Mouse (Mus musculus) midbrain, embryonic 16.5 days (tissue): Measurements from ENCODE around the gene Gm16427. TPM values are rescaled to one million over a fixed set of nuclear protein-coding genes. Genes with fewer than 3 reads are reported as not detected.
"Not testable (repeated sequence)": the region's sequence is repeated elsewhere in the genome, so short reads cannot be mapped to it uniquely, and the experiment has no call there.

Experiments used
- ATAC-seq: fragments of 200-750 bp; cut with Nextera tagmentation; 2 replicates; pipeline ENCODE4 v1.8.0; 2017; ENCODE audit warnings: moderate TSS enrichment
- H3K27ac ChIP-seq: fragments of 300-500 bp; sonication (generic); 2 replicates; pipeline ENCODE4 v1.5.1; 2014; ENCODE audit warnings: mild to moderate bottlenecking, low read length, mixed read lengths
- H3K27me3 ChIP-seq: fragments of 300-500 bp; sonication (generic); 2 replicates; pipeline ENCODE4 v1.6.1; 2014; ENCODE audit warnings: low read depth, low read length, mixed read lengths; ENCODE audit not compliant: control insufficient read depth, insufficient read depth
- H3K36me3 ChIP-seq: fragments of 300-500 bp; sonication (generic); 2 replicates; pipeline ENCODE4 v1.6.1; 2014; ENCODE audit warnings: mild to moderate bottlenecking, low read length, moderate library complexity, mixed read lengths; ENCODE audit not compliant: control insufficient read depth, insufficient read depth
- H3K4me1 ChIP-seq: fragments of 300-500 bp; sonication (generic); 2 replicates; pipeline ENCODE4 v1.6.1; 2014; ENCODE audit warnings: mild to moderate bottlenecking, low read length, mixed read lengths; ENCODE audit not compliant: control insufficient read depth, insufficient read depth
- H3K4me2 ChIP-seq: fragments of 300-500 bp; sonication (generic); 2 replicates; pipeline ENCODE4 v1.6.1; 2014; ENCODE audit warnings: mild to moderate bottlenecking, low read length, mixed read lengths
- H3K4me3 ChIP-seq: fragments of 300-500 bp; sonication (generic); 2 replicates; pipeline ENCODE4 v1.5.1; 2014; ENCODE audit warnings: low read depth, mild to moderate bottlenecking, low read length, moderate library complexity, mixed read lengths
- H3K9ac ChIP-seq: fragments of 300-500 bp; sonication (generic); 2 replicates; pipeline ENCODE4 v1.6.1; 2014; ENCODE audit warnings: low read depth, low read length, mixed read lengths
- H3K9me3 ChIP-seq: fragments of 300-500 bp; sonication (generic); replicated peaks from 2 replicates; pipeline ENCODE4 v1.6.1; 2014; ENCODE audit warnings: mild to moderate bottlenecking, low read length, mixed read lengths; ENCODE audit not compliant: control insufficient read depth, poor library complexity, severe bottlenecking
- WGBS: fragments of 180-500 bp; shearing (Covaris S2); extraction: QIAGEN DNeasy Blood & Tissue Kit; methylation state at CpG from one replicate; pipeline ENCODE4 v1.1.7; 2014; 5-methylcytosine and 5-hydroxymethylcytosine counted together
- polyA plus RNA-seq: library from polyadenylated mRNA; unstranded; fragments of >200 nt; fragmentation: Nextera tagmentation; extraction: Ambion mirVana; gene quantifications from 2 replicates; pipeline ENCODE4 v1.2.1, GENCODE M21; 2015

Gene Gm16427
- polyA plus RNA-seq: not detected in 2 replicates

DNA sequence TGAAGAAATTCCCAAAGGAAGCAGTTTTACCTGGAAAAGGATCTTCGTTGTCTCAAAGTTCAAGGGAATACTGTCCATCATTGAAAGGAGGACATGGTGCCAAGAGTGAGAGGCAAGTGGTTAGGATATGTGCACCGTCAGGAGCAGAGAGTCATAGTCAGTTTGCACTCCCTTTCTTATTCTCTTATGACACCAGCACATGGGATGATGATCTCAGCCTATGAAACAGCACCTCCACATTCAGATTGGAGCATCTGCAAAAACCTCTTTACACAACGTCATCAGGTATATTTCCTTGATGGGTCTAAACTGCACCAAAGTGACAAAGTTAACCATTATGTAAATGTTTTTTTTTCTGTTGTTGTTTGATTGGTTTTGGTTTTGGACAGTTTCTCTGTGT, at the start of gene Gm16427:
TSS of gene Gm16427 (minus strand) at position 101 of the 400 bp plus-strand sequence.
- not testable (repeated sequence) for H3K27ac ChIP-seq, H3K9ac ChIP-seq, H3K36me3 ChIP-seq, ATAC-seq, H3K9me3 ChIP-seq, H3K4me1 ChIP-seq, H3K27me3 ChIP-seq, H3K4me3 ChIP-seq, H3K4me2 ChIP-seq
- 78% methylated on average over 2 of the region's 3 CpGs for WGBS

Other genes with a start within 250 kb of the Gm16427 start
- gene C87414, start 131.4 kb upstream of the Gm16427 start, polyA plus RNA-seq: not detected in 2 replicates